Mouse (Mus musculus) forebrain, embryonic 11.5 days (tissue): ENCODE results near the gene Tmem231. TPM values are rescaled to one million over a fixed set of nuclear protein-coding genes. Genes with fewer than 3 reads are reported as not detected.

Source experiments
- ATAC-seq: fragments of 200-750 bp; cut with Nextera tagmentation; replicated peaks from 2 replicates; pipeline ENCODE4 v1.8.0; 2017; ENCODE audit warnings: moderate TSS enrichment; ENCODE audit not compliant: low FRiP score
- DNase-seq: peaks from one replicate; pipeline ENCODE4 v3.0.0-alpha.2; 2017; ENCODE audit warnings: low spot score
- H3K27ac ChIP-seq: fragments of 300-500 bp; sonication (generic); 2 replicates; pipeline ENCODE4 v1.5.1; 2014; ENCODE audit warnings: low read depth, low read length
- H3K27me3 ChIP-seq: fragments of 300-500 bp; sonication (generic); 2 replicates; pipeline ENCODE4 v1.6.1; 2014; ENCODE audit warnings: mild to moderate bottlenecking, low read length, mixed read lengths; ENCODE audit not compliant: control insufficient read depth, insufficient read depth
- H3K36me3 ChIP-seq: fragments of 300-500 bp; sonication (generic); 2 replicates; pipeline ENCODE4 v1.6.1; 2014; ENCODE audit warnings: mild to moderate bottlenecking, low read length, moderate library complexity, mixed read lengths; ENCODE audit not compliant: control insufficient read depth, insufficient read depth
- H3K4me1 ChIP-seq: fragments of 300-500 bp; sonication (generic); replicated peaks from 2 replicates; pipeline ENCODE4 v1.6.1; 2014; ENCODE audit warnings: low read length, mixed read lengths; ENCODE audit not compliant: control insufficient read depth, insufficient read depth
- H3K4me2 ChIP-seq: fragments of 300-500 bp; sonication (generic); 2 replicates; pipeline ENCODE4 v1.6.1; 2014; ENCODE audit warnings: low read depth, mild to moderate bottlenecking, low read length, moderate library complexity, mixed read lengths; ENCODE audit not compliant: severe bottlenecking
- H3K4me3 ChIP-seq: fragments of 300-500 bp; sonication (generic); 2 replicates; pipeline ENCODE4 v1.5.1; 2014; ENCODE audit warnings: low read depth, low read length
- H3K9ac ChIP-seq: fragments of 300-500 bp; sonication (generic); 2 replicates; pipeline ENCODE4 v1.6.1; 2014; ENCODE audit warnings: low read length
- H3K9me3 ChIP-seq: fragments of 300-500 bp; sonication (generic); 2 replicates; pipeline ENCODE4 v1.6.1; 2016; ENCODE audit warnings: low read length, mixed read lengths; ENCODE audit not compliant: control insufficient read depth
- WGBS: fragments of 180-500 bp; shearing (Covaris S2); extraction: QIAGEN DNeasy Blood & Tissue Kit; methylation state at CpG from one replicate; pipeline ENCODE4 v1.1.7; 2014; 5-methylcytosine and 5-hydroxymethylcytosine counted together
- polyA plus RNA-seq: library from polyadenylated mRNA; unstranded; fragments of >200 nt; fragmentation: Nextera tagmentation; extraction: Ambion mirVana; gene quantifications from 2 replicates; pipeline ENCODE4 v1.2.1, GENCODE M21; 2014

Gene Tmem231
- polyA plus RNA-seq, 1 experiment from 2014 or later: 22.2 TPM

DNA sequence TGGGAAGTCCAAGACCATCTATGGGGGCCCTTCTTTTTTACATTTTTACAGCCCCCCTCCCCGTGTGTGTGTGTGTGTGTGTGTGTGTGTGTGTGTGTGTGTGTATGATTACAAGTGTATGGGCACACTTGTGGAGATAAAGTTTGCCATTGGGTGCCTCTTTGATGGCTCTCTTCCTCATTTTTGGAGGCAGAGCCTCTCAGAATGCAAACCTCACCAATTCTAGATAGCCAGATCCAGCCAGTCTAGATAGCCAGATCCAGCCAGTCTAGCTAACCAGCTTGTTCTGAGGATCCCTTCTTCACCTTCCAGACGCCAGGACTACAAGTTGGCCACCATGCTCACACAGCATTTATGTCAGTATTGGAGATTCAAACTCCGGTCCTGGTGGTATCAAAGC, 62.4 kb downstream of the Tmem231 start:
- ATAC-seq (no peak), DNase-seq (no peak)
- H3K36me3 ChIP-seq: no peaks in the 10 kb centered on the region
- H3K4me3 ChIP-seq: no peak overlapping the region
- no peaks in the 10 kb centered on the region for H3K9me3 ChIP-seq
- H3K4me2 ChIP-seq: no peak overlapping the region
- WGBS: 92% methylated on average over 3 of the region's 3 CpGs
- H3K4me1 ChIP-seq: no peaks in the 10 kb centered on the region
- H3K9ac ChIP-seq: no peak overlapping the region
- H3K27me3 ChIP-seq: no peaks in the 10 kb centered on the region
- H3K27ac ChIP-seq: no peak overlapping the region

DNA sequence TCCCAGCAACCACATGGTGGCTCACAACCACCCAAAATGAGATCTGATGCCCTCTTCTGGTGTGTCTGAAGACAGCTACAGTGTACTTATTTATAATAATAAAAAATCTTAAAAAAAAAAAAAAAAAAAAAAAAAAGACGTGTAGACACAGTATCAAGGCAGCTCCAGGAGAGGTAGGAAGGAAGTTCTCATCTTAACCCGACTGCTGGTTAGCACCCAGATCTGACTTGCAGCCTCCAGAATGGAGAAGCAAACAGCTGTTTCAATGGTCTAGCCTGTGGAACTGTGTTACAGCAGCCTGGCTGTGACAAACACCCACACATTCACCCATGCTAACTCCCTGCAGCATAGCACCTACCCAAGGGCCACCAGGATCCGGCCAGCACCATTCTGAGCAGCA, 63.3 kb downstream of the Tmem231 start:
- Histone ChIP-seq H3K9ac (no peak overlapping the region), H3K27me3 (no peaks in the 10 kb centered on the region), H3K36me3 (no peaks in the 10 kb centered on the region), H3K27ac (no peak overlapping the region), H3K4me1 (no peaks in the 10 kb centered on the region), H3K4me3 (no peak overlapping the region), H3K9me3 (no peaks in the 10 kb centered on the region), H3K4me2 (no peak overlapping the region)
- no peak for DNase-seq
- no peak for ATAC-seq
- 76% methylated on average over 3 of the region's 3 CpGs for WGBS

DNA sequence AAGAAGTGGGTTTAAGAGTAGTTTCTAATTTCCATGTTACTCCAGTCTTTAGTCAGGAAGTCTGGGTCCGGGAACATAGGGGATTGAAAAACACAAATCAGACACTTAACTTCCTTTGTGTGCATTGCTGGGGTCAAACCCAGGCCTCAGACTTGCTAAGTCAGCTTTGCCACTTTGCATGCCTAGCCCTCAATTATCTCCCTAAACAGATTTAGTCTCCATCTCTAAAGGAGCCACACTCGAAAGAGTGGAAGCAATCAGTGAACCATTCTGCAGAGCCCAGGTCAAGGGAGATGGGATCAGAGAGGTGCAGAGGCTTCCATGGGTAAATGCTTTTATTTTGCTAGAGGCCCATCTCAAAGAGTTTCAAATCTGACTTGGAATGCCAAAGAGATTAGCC, 65.0 kb downstream of the Tmem231 start:
- Histone ChIP-seq H3K9ac (no peak overlapping the region), H3K4me3 (no peak overlapping the region), H3K9me3 (no peaks in the 10 kb centered on the region), H3K4me2 (no peak overlapping the region), H3K27me3 (no peaks in the 10 kb centered on the region), H3K4me1 (no peaks in the 10 kb centered on the region), H3K27ac (no peak overlapping the region), H3K36me3 (no peaks in the 10 kb centered on the region)
- no peak for DNase-seq
- 40% methylated on average over 2 of the region's 2 CpGs for WGBS
- ATAC-seq: no peak

DNA sequence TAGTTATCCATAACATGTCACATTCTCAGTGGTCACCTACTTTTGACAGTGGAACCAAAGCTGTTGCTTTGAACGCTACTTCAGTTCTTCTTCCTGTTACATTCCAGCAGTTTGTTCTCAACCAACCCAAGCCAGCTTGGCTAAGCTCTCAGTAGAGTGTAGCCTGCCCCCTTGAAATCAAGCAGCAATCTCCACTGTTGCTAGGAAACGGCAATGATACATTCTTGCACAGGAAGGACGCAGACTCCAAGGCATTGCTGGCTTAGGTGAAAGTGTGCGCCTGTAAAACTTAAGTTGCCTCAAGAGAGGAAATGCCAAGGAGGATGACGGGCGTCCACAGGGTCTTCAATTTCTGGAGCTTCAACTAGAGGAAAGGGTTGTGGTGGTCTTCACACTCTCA, 67.8 kb downstream of the Tmem231 start:
- ATAC-seq (no peak), DNase-seq (no peak)
- Histone ChIP-seq H3K9me3 (no peaks in the 10 kb centered on the region), H3K36me3 (no peaks in the 10 kb centered on the region), H3K4me2 (no peak overlapping the region), H3K4me1 (no peaks in the 10 kb centered on the region), H3K9ac (no peak overlapping the region), H3K4me3 (no peak overlapping the region), H3K27me3 (no peaks in the 10 kb centered on the region), H3K27ac (no peak overlapping the region)
- 91% methylated on average over 6 of the region's 6 CpGs for WGBS

DNA sequence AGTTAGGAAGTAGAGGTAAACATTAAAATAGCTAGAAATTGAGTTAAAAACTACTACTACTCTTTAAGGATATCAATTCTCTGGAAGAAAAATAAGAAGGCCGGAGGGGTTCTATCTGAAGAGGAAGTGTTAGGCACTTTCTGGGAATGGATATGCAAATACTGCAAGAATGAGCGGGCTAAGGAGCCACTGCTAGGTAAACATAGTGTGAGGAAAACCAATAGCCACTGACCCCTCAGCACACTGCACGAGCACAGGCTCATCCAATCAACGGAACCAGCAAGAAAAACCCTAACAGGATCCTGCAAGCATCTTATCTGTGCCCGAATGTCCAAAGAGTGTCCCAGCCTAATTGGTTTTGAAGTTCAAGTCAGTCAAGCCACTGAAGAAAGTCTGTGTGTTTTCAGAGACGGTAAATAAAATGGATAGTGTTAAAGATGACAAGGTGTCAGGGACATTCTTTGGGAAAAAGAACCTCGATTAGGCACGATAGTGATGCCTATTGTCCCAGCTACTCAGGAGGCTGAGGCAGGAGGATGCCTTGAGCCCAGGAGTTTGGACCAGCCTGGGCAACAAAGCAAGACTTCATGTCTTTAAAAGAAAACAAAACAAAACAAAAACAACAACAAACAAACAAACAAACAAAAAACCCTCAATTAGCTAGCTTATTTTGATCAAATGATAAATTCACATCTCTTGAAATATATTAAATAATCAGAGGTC, 68.4 kb downstream of the Tmem231 start:
- Histone ChIP-seq H3K4me2 (no peak overlapping the region), H3K9ac (no peak overlapping the region), H3K27ac (no peak overlapping the region), H3K4me1 (no peaks in the 10 kb centered on the region), H3K27me3 (no peaks in the 10 kb centered on the region), H3K4me3 (no peak overlapping the region), H3K9me3 (no peaks in the 10 kb centered on the region), H3K36me3 (no peaks in the 10 kb centered on the region)
- WGBS: 97% methylated on average over 8 of the region's 8 CpGs
- DNase-seq: no peak
- no peak for ATAC-seq

DNA sequence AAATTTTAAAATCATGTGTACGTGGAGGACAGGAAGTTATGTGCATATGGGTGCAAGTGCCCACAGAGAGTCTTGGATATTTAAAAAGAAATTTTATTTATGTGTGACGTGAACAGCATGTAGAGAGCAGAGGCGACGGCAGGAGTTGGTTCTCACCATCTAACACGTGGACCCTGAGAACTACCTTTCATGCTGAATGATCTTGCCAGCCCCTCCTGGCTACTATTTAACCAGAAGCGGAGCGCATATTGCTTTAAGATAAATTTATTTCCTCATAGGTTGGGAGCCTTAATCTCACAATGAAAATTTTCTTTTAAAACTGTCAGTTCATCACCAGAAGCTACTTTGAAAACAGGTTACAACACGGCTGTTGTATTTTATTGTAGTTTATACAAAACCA, 69.0 kb downstream of the Tmem231 start:
- ATAC-seq (no peak), DNase-seq (no peak)
- no peaks in the 10 kb centered on the region for H3K36me3 ChIP-seq
- H3K4me3 ChIP-seq: no peak overlapping the region
- no peaks in the 10 kb centered on the region for H3K27me3 ChIP-seq
- H3K27ac ChIP-seq: no peak overlapping the region
- no peaks in the 10 kb centered on the region for H3K4me1 ChIP-seq
- no peak overlapping the region for H3K9ac ChIP-seq
- no peak overlapping the region for H3K4me2 ChIP-seq
- no peaks in the 10 kb centered on the region for H3K9me3 ChIP-seq
- WGBS: 93% methylated on average over 8 of the region's 8 CpGs

DNA sequence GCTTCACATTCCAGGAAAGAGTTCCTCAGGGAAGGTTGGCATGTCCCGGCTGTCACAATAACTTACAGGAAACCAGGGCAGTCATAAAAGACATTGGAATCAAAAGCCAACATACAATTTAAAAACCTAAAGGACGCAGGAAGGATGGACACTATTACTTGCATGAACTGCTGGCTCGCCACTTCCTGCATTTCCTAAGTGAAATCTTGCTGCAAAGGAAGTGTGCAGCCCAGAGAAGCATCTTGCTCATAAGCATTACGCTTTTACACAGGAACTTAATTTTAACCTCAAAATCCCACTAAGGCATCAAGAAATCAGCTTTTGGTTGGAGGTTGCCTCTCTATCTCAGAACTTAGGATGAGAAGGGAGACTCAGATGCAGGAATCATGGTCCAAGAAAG, 70.4 kb downstream of the Tmem231 start:
- Histone ChIP-seq H3K27ac (no peak overlapping the region), H3K4me3 (no peak overlapping the region), H3K27me3 (no peaks in the 10 kb centered on the region), H3K4me1 (no peaks in the 10 kb centered on the region), H3K9ac (no peak overlapping the region), H3K4me2 (no peak overlapping the region), H3K9me3 (no peaks in the 10 kb centered on the region), H3K36me3 (no peaks in the 10 kb centered on the region)
- DNase-seq (no peak), ATAC-seq (no peak)
- WGBS: 91% methylated on average over 4 of the region's 4 CpGs

Other genes starting within 250 kb of the Tmem231 start
- gene Ctrb1, start 242.9 kb downstream of the Tmem231 start, polyA plus RNA-seq: not detected in 2 replicates
- gene Bcar1, start 190.1 kb downstream of the Tmem231 start, polyA plus RNA-seq: 60.1 and 60.8 TPM in 2 replicates
- gene Cfdp1, start 79.6 kb downstream of the Tmem231 start, polyA plus RNA-seq: 196 and 206 TPM in 2 replicates
- 8.5 and 11.1 TPM in 2 replicates for gene Tmem170, start 57.1 kb downstream of the Tmem231 start, polyA plus RNA-seq
- gene Chst5, start 23.4 kb downstream of the Tmem231 start, polyA plus RNA-seq: 1.9 and 2.2 TPM in 2 replicates
- 272 and 278 TPM in 2 replicates for gene Gabarapl2, start 6.8 kb upstream of the Tmem231 start, polyA plus RNA-seq
- gene Adat1, start 58.4 kb upstream of the Tmem231 start, polyA plus RNA-seq: 13.5 and 16.4 TPM in 2 replicates
- gene Kars, start 77.4 kb upstream of the Tmem231 start, polyA plus RNA-seq: 261 and 263 TPM in 2 replicates
- 33.6 and 33.9 TPM in 2 replicates for gene Terf2ip, start 77.5 kb upstream of the Tmem231 start, polyA plus RNA-seq
- gene Gm6793, start 81.2 kb upstream of the Tmem231 start, polyA plus RNA-seq: 0.97 and 1.0 TPM in 2 replicates